8 mouse cellular contexts compared by ENCODE assay signal in the genomic region with DNA sequence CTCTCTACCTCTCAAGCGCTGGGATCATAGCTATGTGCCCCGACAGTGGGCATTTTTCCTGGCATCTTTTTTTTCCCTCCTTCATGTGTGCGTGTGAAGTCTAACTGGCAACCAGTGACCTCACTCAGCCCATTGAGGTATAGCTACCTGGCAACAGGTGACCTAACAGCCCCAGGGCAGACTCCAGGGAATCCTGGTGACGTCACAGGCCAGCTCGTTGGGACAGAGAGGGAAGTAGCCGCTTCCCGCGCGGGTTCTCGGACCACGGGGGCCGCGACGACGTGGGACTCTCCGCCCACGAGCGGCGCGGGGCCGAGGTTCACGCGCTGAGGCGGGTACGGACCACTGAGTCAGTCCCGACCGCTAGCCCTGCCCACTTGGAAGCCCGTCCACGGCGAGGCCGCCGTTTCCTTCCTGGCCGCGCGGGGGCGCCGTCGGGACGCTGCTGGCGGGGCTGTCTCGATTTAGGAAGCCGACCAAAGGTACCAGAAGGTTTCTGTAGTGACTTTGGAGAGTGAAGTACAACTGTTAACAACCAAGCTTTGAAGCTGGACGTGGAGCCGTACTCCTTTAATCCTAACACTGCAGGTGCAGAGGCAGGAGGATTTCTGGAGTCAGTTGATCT. TPM values are rescaled to one million over a fixed set of nuclear protein-coding genes. Genes with fewer than 3 reads are reported as not detected.
A peak's percentile ranks its signal among the peaks of the same experiment; 100 is the strongest.
DNase-seq lines count a peak whose midpoint lies in the region; ATAC-seq lines count a peak whose summit lies in the region.

Gene Slc6a21 (plus strand): TSS at position 378 of the 625 bp plus-strand sequence.

- DNase-seq in ZHBTc4 (ENCODE audit: low read depth, low spot score) = peak; percentile 90
- peak; percentile 81 for DNase-seq in gastrocnemius, postnatal 10 days
- peak; percentile 82 for DNase-seq in induced T-regulatory cell, adult 2 months (ENCODE audit: low read depth)
- peak; percentile 67 to 69 for DNase-seq in left cerebral cortex, postnatal 25 days (ENCODE audit: low spot score in 2 of 2)
- peak; percentile 54 for DNase-seq in mesoderm, embryonic 11.5 days (ENCODE audit: low read depth, low spot score)
- peak; percentile 37 to 38 for DNase-seq in right cerebral cortex, postnatal 36 days (ENCODE audit: low spot score in 2 of 2)

- intact Hi-C loops in left cerebral cortex, postnatal 25 days (cut with DNase I) = loop anchor here (1.0 kb wide), 1 partner anchor 44 kb away; no protein-coding TSS in a partner anchor

- peak; percentile 81 for ATAC-seq in common myeloid progenitor, adult 5-6 weeks (replicated peaks; ENCODE audit: low read depth, poor library complexity, severe bottlenecking)
- no peak for ATAC-seq in erythroid progenitor cell, adult 5-6 weeks (replicated peaks; ENCODE audit: low FRiP score, poor library complexity, severe bottlenecking)

RNA-seq across cellular contexts. Expression of gene Slc6a21, which starts in this region (rescaled TPM):
- not detected in 2 replicates for total RNA-seq in common myeloid progenitor, adult 5-6 weeks (2017)
- not detected for total RNA-seq in gastrocnemius, postnatal 10 days (2021)
- total RNA-seq in left cerebral cortex, postnatal 25 days (2021) = under 1 TPM in 1 of 2 experiments, not detected in 1; 0.23 TPM
- total RNA-seq in erythroid progenitor cell, adult 5-6 weeks (2015; ENCODE audit: low replicate concordance) = not detected in 2 replicates
- total RNA-seq in erythroid progenitor cell, adult 5-6 weeks (2017; ENCODE audit: low replicate concordance) = not detected in 2 replicates

Comparison
In these comparisons a context has a peak if more than half of its experiments do, and no peak if none do; other contexts are left out.
1. Peak in ATAC-seq in common myeloid progenitor, adult 5-6 weeks; RNA of the gene not detected or under 1 TPM.
2. Peak in DNase-seq in gastrocnemius, postnatal 10 days; RNA of the gene not detected or under 1 TPM.
3. Peak in DNase-seq in left cerebral cortex, postnatal 25 days; RNA of the gene not detected or under 1 TPM.
4. DNase-seq: peak in every context shown above with its lines; median percentile 90 in ZHBTc4; 82 in induced T-regulatory cell, adult 2 months; 81 in gastrocnemius, postnatal 10 days; 68 in left cerebral cortex, postnatal 25 days; 54 in mesoderm, embryonic 11.5 days; 38 in right cerebral cortex, postnatal 36 days.